Mouse (Mus musculus) cerebellum, adult 11-12 months (tissue): ENCODE data around the gene Dedd.
"Not testable (repeated sequence)": the region's sequence is repeated elsewhere in the genome, so short reads cannot be mapped to it uniquely, and the experiment has no call there.

ENCODE experiments used
- DNase-seq: peaks from one replicate; pipeline ENCODE4 v3.0.0; 2022

The Dedd gene

GRCm38 (mm10) chr1:171320151-171320550, 8.8 kb upstream of the Dedd start:
- peak; percentile 81 for DNase-seq

- DNase-seq = no peak
Observed at GRCm38 (mm10) chr1:171321415-171321814, 7.5 kb upstream of the Dedd start.

GRCm38 (mm10) chr1:171322012-171322411, 6.9 kb upstream of the Dedd start:
- DNase-seq = no peak

DNA sequence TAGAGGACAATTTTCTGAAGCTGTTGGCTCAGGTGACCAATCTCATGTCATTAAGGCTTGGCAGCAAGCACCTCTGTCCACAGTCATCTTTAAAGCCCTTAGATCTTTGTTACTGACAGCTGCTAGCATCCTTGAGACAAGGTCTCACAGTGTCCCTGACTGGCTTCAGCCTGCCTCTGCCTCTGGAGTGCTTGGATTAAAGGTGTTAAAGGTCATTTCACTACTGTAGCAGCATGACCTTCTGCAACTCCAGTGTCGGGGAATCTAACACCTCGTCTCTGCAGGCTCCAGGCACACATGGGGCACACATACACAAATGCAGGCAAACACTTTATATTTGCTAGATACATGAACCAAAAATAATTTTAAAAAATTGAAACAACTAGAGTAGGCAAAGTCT, 3.4 kb upstream of the Dedd start:
- no peak for DNase-seq

DNA sequence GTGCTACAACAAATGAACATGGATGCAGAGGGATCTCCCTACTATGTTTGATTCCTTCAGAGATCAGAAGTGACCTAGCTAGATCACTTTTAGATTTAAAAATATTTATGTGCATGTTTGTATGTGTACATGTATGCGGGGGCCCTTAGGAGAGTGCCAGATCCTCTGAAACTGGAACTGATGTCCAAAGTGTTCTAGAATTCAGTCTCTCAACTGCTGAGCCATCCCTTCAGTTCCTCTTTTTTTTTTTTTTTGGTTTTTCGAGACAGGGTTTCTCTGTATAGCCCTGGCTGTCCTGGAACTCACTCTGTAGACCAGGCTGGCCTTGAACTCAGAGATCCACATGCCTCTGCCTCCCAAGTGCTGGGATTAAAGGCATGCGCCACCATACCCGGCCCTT, 2.4 kb upstream of the Dedd start:
- not testable (repeated sequence) for DNase-seq

DNA sequence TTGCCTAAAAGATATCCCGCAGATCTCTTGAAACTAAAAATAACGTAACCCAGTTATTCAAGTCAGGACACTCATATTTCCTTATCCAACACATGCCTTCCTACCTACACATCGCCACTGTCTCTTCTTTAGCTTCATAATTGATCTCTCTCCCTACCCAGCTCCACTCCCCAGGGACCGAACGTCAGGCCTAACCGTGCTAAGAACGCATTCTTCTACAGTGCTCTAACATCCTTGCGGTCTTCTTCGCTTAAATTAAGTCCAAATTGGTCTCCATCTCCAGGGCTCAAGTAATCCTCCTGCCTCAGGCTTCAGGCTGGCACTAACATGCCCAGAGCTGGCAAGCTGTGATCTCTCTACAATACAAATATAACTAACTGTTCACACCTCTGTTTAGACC, 701 bp upstream of the Dedd start:
- peak; percentile 37 for DNase-seq

DNA sequence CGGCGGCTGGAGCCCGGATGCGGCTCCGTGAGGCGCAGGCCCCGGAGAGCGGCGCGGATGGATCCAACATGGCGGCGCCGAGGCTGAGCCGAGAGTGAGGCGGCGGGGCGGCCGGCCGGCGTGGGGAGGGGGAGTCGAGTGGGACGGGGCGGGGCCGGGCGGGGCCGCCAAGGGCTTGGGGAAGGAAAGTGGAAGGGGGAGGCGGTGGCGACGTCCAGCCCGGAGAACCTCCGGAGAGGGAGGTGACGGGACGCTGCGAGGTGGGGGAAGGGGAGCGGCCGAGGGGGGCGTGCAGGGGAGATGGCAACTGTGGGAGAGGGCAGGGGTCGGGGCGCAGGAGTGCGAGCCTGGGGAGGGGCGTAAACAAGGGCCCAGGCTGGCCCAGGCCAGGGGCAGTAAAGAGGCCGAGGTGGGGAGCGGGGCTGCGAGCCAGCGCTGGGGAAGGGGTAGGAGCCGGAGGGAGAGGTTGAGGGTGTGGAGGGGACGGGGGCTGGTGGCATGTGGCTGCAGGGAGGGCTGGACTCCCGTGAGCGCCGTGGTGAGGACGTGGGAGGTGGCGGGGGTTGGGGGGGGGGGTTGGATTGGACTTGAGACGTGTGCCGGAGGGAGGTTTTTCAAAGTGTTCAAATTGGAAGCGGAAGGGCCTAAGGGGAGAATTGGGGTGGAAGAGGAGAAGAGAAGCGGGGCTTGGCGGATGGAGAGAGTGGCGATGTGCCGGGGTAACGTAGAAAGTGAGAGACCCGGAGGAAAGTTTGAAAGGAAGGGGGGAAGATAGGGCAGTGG, 679 bp downstream of the Dedd start:
- peak; percentile 83 for DNase-seq

DNA sequence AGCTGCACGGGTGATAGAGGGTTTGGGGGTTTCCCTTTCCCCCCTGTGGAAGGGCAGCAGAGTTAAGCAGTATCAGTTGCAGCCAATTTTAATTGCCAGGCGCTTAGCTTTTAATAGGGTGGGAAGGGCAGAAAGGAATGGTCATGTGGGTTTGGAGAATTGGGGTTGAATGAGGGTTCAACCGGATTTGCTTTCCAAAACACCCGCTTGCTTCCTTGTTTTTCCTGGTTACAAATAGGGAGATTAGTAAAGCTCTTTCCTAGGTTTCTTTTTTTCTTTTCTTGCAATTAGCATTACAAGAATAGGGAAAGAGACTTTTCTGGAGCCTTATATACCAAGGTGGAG, 1.2 kb downstream of the Dedd start:
- no peak for DNase-seq

DNA sequence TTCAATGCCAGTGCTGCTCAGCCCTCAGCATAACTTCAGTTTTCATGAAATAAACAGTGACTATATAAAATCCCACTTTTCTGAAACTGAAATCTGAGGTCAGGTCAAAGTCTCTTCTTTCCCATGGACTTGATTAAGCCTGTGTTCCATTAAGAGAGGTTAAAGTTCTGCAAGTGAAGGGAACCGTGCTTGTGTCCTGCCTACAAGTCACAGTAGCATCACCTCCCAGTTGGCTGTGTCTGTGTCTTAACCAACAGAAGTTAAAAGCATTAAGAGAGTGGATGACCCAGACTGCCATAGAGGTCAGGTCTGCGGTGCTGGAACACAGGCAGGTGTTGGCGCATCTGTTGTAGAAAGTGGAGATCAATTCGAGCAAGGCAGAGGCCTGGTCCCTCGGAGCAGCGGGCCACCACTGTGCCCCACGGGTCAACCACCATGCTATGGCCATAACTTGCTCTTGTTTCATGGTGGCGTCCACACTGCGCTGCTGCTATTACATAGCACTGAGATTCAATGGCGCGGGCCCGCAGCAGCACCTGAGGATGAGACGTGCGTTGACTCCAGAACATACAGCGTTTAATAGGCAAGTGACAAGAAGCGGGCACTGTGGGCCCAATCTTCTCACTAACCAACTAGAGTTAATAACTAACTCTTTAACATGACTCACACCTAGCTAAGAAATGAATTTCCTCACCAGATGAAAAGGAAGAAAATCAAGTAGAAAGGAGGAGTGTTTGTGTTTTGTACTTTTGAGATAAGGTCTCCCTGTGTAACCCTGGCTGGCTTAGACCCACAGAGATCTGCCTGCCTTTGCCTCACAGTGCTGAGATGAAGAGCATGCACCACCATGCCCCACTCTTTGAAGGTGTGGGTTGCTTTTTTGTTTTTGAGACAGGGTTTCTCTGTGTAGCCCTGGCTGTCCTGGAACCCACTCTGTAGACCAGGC, 13.6 kb downstream of the Dedd start:
- DNase-seq = no peak

GRCm38 (mm10) chr1:171343922-171344677, 15.2 kb downstream of the Dedd start:
- DNase-seq = peak; percentile 53

DNA sequence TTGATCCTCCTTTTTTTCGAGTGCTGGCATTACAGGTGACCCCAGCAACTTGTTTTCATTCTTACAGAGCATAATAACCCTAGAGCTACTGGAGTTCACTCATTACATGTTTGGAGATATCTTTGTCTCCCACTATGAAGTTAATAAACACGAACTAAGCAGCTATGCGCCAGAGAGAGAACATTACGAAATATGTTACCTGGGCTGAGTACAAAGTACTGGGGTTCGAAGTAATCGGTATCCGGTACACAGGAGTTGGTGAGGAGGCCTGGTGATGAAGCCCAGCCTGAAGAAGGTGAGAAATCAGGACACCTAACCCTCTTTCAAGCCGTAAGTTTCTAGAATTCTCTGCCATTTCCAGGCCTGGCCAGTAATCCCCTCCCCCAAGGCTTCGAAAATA, 15.8 kb downstream of the Dedd start:
- DNase-seq = no peak

DNA sequence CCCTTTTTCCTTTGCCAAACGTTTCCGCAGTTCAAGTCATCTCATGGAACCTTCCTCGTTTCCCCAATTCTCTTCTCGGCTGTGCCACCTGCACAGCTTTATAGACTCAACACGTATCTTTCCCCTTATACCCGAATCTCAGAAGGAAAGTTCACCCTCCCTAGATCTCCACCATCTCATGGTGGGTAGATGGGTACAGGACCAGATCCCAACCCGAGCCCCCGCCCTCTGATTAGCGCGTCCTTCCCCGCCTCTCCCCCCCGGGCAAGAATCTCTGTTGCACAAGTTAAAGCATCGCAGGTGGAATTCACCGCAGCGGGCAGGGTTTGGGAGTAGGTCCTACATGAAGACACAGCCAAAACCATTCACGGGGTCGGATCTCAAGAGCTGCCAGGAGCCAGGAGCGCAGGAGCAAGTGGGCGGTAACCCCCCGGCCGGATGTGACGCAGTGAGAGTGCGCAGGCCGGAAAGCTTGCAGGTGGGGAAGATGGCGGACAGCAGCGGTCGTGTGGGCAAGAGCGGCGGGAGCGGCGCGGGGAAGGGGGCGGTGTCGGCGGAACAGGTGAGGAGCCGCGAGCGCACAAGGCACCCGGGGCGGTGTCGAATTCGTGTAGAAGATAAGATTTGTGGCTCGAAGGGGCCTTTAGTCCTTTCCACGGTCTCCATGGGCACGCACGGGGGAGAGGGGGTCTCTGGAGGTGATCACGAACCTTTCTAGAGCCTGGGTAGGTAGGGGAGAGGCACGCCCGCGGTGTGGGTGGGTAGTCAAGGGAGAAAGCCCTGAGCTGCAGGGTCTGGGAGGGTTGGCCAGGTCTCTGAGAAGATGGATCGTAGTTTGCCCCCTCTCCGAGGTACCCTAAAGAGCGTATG, 16.5 kb downstream of the Dedd start, which contains the start of the genes Nit1 and Pfdn2:
Gene Nit1, minus strand, starts transcription at position 422 of the 870 bp plus-strand sequence.
Gene Pfdn2, plus strand, starts transcription at position 446 of the 870 bp plus-strand sequence.
- DNase-seq = peak; percentile 88

- DNase-seq = no peak
Observed at GRCm38 (mm10) chr1:171346095-171346450, 17.1 kb downstream of the Dedd start.

DNA sequence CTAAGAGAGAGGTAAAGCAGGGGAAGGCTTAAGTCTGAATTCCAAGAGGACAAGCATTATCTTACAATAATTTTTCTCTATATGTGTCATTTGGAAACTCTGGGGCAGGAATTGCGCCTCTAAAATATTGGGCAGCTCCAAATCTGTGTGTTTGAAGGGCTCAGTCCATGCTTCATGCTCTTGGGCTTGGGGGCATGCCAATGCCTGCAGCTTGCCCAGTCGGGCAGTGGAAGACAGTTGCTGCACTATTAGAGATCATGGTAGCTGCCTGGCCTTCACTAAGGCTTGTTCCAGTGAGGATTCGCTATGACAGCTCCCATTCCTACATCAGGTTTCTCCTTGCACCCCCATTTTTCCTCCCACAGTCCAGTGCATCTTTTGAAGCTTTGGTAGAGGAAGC, 19.7 kb downstream of the Dedd start:
- DNase-seq = no peak

- no peak for DNase-seq
Observed at GRCm38 (mm10) chr1:171349210-171349609, 20.3 kb downstream of the Dedd start.

DNA sequence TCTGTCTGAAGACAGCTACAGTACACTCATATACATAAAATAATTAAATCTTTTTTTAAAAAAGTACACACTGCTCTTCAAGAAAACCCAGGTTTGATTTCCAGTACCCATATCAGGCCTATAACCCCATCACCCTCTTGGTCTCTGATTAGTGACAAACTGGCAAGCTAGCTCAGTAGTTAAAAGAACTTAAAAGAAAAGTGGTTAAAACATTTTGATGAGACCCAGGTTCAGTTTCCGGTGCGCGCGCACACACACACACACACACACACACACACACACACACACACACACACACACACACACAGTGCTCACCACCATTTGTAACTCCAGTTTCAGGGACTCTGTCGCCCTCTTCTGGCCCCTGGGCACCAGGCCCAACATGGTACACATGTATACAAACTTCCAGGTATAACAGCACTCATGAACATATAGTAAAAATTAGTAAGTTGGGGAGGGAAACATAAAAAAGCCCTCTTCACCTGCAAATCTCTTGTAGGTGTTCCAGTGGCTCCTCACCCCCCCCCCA, 26.9 kb downstream of the Dedd start:
- no peak for DNase-seq

DNA sequence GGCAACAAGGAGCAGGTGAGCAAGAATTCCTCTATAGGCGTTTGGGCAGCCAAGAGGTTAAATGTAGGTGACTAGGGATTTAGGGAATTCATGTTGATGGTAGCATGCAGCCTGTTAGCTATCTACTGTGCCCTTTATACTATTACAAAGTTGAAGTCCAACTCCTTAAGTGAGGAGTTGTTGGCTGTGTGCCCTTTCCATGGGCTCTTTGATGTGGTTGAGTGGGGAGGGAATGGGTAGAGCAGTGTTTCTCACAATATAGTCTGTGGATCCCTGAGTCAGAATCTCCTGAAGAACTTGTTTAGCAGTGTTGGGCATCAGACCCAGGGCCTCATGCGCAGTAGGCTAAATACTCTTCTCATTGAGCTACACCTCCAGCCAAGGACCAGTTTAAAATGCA, 27.9 kb downstream of the Dedd start:
- no peak for DNase-seq

DNA sequence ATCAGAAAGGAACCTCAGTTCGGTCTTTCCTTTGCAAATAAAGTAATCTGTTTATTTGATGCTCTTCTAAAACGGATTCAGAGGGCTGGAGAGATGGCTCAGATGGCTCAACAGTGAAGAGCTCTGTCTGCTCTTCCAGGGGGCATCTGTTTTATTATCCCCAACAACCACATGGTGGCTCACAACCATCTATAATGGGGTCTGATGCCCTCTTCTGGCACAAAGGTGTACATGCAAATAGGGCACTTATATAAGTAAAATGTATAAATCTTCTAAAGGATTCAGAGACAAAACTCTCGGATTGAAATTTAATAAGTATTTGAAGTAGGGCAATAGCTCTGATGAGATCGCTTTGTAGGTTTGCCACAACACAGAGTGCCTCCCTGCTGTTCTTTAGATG, 29.5 kb downstream of the Dedd start:
- peak; percentile 42 for DNase-seq

DNA sequence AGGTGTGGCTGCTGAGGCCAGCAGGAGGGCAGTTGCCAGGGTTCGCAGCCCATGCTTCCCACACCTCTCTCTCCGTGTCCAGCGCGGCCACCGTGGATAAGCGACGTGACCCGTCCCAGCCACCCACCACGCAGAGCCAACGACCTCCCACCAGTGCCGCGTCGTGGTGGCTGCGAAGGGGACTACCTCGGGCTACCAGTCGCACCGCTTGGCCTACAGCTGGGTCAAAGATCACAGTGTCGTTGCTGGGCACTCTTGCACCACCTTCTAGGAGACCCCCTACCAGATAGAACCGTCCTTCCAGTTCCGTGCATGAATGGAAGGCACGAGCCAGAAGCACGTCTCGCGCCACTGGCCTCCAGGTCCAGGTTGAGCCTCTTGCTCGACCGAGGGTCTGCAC, 31.3 kb downstream of the Dedd start:
- DNase-seq = no peak

DNA sequence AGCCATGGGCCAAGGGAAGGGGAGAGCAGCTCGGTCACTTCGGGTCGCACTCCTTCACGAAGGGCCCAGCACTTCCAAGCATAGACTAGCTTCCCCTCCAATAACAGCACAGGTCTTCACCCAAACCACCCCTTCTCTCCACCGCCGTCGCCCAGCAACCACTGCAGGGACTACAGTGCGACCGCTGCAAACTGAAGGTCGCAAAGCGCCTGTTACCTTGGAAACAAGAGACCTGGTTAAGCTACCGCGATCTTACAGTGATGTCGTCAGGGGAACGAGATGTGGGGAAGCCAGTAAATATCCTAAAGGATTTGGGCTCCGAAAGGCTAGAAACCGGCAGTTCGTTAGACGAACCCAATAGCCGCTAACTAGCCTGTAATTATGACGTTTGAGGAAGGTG, 31.7 kb downstream of the Dedd start, which contains the start of gene Klhdc9:
Gene Klhdc9, minus strand, starts transcription at position 143 of the 400 bp plus-strand sequence.
- DNase-seq = peak; percentile 93
